Mouse (Mus musculus) spleen, postnatal 36 days (tissue): ENCODE measurements at regions not wholly inside any gene's neighbourhood (a gene's known extent, or its start where the extent isn't known, plus 50 kb on each side); places are given as distances from the start of the nearest gene placed in this dataset.

ENCODE experiments used
- DNase-seq, 2 experiments: peaks; one replicate each; pipeline ENCODE4 v3.0.0; 2022; ENCODE audit warnings: low spot score in 2 of 2, mixed read lengths in 1 of 2

DNA sequence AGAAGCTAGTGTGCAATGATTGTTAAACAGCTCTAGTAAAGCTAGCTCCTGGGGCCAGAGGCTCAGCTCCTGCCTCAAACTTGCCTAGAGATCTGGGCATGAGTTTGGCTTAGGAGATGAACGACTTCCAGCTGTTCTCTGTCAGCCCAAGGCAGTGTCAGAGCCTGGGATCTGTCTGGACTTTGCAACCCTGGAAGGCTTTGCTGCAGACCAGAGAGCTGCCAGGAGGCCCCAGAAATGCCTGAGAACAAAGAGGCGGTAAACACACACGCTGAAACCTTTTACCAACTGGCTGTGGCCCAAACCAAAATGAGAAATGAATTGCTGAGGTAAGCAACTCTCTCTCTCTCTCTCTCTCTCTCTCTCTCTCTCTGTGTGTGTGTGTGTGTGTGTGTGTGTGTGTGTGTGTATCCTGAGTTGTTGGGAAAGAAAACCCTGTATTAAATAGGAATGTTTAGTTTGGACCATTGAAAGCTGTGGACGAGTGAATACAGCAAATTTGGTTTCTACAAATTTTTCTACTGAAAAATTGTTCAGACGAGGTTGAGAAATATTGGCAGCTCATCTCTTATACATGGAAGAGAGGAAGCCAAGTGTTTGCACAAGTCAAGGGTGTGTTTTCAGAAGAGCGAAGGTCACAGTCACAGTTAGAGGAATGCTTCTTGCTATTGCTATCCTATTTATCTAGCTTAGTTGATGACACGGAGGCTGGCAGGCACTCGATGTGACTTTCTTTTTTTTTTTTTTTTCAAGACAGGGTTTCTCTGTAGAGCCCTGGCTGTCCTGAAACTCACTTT, 125.1 kb upstream of the Serp2 start:
- DNase-seq, result no peak

DNA sequence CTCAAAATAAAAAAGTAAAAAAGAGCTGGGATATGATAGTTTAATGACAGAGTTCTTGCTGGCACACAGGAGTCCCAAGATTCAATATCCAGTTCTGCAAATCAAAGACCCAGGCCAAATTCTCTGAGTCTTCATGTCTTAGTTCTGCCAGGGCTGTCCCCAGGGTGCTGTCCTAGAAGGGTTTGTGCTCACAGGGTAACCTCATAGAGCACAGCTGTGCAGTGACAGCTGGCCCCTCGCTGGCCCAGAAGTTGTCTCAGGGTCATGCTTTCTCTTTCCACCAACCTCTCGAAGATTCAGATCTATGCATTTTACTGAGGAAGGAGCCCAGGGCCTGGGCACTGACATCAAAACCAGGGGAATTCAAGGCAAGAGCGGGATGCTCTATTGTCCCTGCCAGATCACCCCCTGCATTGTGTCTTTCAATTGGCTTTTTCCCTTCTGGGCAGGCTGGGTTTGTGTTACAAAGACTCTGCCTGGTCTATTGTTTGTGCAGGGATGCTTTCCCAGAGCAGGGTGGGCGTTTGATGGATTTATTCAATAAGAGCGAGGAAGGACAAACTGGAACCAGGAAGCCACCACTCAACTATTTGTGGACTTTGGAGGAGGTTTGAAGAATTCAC, 121.9 kb upstream of the Serp2 start:
- no peak for DNase-seq

DNA sequence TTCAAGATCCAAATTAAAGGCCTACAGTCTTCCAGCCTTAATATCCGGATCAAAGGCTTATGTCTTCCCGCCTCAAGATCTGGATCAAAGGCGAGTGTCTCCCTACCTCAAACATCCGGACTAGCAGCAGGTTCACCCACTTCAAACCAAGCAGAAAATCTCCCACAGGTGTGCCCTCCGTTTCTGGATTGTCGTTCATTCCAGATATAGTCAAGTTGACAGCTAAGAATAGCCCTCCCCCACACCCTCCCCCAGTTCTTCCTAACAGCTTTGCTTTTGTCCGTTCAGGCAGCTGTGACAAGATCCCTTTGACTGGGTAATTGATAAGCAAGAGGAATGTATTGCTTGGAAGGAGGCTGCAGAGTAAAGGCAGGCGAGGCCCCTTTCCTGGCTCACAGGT, 118.3 kb upstream of the Serp2 start:
- no peak for DNase-seq

DNA sequence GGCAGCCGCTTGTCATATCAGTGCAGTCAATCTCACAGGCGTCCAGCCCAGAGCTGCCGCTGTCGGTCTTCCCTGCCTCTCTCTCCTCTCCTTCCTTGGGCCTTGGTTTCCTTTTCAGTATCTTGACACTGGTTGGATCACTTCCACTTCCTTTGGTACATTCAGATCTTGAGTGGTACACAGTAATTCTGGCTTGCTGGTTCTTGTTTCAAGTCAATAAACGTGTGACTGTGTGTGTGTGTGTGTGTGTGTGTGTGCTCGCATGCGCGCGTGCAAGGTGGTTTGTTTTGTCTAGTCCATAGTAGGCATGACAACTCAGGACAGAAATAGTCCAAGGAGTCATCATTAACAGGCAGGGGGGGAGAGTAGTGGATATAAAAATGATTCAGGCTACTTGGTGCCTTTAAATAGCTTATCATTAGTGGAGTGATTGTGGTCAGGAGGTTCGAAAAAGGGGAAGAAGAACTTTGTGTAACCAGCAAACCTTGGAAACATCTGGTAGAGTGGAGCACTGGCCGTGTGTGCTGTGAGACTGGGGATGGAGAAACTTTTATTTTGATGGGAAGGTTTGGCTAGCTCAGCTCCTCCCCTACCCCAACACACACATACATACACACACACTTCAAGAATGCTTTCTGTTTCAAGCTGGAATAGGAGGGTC, 117.1 kb upstream of the Serp2 start:
- peak; percentile 30 to 31 for DNase-seq

DNA sequence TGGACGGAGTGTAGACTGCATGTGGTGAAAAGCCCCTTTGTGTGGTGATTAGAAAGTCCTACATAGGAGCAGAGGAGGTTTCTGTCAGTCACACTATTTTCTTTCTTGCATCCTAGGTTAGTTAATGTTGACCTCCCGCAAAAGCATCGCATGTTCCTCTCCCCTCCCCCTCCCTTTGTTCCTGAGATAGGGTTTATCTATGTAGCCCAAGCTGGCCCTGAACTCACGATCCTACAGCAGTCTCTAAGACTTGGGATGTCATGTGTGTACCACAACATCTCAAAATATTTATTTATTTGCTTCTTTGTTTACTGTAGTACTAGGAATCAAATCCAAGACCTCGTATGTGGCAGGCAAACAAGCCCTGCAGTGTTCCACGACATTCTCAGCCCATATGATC, 116.2 kb upstream of the Serp2 start:
- no peak for DNase-seq

DNA sequence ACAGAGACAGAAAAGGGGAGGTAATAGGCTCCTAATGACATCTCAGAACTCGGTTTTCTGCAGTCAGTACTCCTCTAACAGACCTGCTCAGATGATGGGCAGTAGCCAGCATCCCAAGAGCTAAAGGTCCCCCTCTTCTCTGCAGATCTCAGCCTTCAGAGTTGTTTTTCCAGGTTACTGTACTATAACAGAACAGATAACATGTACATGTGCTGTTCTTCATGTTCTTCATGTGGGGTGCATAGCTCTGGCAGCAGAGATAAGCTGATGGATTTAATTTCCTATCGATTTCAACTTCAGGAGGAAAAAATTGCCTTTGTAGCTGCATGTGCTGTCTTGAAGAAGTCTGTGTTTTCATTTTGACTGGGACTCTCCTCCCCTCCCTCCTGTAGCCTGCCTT, 115.8 kb upstream of the Serp2 start:
- DNase-seq, result no peak

DNA sequence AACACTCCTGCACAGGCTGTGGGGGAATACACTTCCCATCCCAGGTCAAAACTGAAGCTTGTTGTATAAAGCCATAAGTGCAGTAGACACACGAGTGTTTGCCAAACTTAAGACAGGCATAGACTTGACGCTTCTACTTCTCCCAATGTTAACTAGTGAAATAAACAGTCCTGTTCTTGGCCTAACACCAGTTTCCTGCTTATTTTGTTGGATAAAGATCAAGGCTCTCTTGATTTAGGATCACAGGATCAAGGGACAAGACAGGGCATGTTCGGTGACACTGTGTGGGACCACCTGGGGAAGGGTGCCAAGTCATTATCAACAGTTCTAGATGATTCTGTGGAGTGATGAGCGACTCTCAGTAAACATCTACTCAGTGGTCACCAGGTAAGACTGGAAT, 114.3 kb upstream of the Serp2 start:
- DNase-seq, result no peak

DNA sequence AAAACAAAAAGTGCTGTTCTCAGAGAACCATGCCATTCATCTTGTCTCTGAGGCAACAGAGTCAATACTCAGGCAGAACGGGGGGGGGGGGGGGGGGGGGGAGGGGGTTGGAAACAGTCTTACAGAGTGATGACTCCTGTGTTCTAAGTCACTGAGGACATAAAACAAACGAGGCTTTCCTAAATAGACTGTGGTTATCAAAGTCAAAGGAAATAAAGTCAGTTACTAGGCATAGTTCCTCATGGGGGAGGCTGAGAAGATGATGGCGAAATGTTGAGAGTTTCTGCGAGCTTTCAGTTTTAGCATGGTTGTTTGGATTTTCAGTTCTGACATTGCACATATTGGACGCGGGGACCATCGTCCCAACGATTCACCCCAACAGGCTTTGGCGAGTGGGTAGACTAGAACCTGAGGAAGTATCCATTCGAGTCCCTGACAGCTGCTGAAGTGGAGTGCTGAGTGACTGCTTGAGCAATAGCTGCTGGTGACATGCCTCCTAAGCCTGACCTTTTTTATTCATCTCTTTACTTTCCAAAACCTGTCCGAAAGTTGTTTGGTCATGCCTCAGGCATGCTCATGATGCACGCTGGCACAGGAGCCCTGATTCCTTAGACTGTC, 109.2 kb upstream of the Serp2 start:
- no peak for DNase-seq

DNA sequence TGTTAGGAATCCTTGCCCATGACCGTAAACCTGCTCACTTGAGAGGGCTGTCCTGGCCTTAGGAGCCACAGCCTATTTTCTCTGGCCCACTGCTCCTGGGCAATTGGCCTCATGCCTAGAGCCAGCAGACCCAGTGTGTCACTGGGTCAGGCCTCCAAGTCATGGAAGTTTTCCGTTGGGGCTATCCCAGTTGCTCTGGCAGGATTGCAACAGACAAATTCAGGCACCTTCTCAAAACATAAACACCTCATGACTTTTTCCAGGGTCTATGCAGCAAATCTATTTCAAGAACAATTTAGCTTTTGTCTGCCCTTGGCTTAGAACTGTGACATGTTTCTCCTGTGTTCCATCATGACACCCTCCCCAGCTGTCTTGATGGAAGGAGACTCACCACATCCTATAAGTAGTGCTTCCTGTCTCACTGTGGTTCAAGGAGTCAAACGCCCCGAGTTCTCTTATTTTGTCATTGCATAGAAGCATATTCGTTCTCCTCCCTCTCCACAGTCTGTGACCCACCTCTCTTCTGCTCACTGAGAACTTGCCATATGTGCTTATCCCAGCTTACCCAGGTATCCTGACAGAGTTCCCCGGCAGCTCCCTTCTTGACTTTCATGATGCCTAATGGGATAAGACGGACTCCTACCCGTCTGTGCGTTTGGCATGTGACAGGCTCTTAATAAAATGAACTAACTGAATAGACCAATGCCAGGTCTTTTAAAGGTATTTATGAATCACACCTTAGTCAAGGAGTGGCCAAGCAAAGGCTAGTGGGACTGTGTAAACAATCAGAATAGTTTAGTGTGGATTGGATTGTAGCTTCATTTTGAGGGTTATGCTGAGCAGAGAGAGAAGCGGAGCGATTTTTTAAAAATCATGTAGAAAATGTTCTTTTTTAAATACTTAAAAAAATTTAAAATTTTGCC, 108.2 kb upstream of the Serp2 start:
- DNase-seq, result no peak

DNA sequence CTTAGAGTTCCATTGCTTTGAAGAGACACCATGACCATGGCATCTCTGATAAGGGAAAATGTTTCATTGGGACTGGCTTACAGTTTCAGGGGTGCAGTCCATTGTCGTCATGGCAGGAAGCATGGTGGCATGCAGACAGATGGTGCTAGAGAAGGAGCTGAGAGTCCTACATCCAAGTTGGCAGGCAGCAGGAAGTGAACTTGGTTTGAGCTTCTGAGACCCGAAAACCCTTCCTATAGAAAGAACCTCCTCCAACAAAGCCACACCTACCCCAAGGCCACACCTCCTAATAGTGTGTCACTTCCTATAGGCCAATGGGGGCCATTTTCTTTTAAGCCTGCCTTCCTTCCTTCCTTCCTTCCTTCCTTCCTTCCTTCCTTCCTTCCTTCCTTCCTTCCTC, 107.1 kb upstream of the Serp2 start:
- no peak for DNase-seq

DNA sequence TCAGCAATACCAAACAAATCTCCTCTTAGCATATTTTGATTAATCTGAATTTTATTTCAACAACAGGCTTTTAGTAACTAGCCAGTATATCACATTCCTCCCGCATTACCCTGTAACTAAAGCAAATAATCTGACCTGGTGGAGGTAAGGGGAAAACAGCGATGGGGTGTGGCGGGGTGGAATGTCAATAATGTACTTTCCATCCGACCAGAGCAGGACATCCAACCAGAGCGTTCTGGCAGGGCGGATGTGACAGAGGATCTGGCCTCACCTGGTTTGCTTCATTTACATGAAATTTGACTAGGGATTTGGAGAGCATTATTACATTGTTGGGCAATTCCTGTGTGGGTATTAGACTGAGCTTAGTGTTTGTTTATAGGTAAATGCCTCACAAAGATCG, 106.2 kb upstream of the Serp2 start:
- no peak for DNase-seq

DNA sequence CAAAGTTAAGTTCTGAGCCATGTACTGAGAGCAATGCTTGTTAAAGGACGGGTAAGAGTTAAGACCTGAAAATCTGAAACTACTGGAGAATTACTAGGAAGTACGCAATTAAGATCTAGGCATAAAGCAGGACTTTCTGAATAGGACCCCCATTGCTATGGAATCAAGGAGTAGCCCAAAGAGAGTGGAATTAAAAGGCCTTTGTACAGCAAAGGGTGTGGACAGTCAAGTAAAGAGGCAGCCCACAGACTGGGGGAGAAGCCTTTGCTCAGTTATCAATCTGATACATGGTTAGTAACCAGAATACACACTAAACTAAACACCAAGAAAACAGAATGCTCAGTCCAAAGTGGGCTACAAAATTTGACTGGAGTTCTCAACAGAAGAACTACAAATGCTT, 104.2 kb upstream of the Serp2 start:
- no peak for DNase-seq

DNA sequence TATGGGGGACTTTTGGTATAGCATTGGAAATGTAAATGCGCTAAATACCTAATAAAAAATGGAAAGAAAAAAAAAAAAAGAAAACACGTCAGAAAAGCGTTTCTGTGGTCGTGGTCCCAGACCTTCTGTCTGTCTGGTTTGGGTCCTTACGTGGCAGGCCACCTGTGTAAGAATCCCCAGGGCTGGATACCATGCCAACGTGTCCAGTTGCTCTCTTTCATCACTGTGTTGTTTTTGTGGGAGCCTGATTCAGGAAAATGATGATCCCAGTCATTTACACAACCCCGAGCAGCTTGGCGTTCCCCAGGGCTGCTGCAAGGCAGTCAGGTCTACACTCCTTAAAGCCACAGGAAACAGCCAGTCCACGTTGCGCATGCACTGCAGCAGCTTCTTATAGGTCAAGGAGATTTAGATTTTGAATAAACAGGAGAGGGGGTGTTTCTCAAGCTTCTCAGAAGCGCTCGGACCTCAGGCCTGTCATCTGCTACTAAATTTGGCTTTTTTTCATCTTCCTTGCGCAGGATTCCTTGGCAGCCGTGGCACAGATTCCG, 102.3 kb upstream of the Serp2 start:
- peak in 1 of 2 experiments; percentile 10 for DNase-seq

DNA sequence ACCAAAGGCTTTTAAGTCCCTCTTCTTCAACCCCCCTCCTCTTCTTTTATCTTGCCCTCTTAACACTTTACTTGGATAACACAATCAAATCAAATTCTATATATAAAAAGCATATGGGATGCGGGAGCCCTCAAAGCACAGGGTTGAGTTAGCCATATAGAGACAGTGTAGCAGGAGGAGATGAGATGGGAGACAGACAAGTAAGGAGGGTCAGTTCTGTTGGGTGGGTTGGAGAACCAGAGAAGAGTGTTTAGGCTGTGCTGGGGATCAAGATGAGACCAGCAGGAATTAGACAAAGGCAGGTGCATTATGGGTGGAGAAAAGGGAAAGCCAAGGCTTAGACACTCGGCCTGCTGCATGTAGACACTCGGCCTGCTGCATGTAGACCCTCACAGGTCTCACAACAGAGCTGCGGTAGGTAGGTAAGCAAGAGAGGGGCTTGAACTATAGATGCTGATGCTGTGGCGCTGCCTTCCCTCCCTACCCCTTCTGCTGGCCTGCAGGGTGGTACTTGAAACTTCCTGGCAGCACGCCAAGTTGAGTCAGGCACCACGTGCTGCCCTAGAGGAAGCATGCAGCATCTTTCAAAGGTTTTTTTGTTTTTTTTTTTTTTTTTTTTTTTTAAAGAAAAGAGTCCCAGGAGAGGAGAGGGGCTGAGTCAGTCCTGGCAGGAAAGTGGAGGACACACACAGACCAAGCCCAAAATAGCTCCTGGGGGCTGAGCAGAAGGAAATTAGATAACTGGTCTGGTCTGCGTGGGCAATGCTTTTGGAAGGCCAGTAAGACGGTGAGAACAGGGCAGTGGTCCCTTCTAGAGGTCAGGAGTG, 101.3 kb upstream of the Serp2 start:
- peak; percentile 58 to 60 for DNase-seq

DNA sequence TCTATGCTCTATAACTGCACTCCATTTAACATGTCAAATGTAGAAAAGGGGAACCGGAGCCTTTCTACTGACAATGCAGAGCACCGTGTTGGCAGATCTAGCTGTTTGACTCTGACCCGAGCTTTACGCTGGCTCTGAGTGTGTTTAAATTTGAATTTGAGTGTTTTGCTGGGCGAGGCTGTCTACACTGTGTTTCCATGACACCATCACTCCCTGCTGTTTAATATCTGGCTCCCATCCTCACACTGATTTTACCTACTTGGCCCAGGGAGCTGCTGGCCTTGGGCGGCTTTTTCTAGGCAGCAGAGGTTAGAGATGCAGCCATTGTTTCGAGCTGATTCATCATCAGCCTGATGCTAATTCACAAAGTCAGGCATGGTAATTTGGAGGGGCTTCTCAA, 100.7 kb upstream of the Serp2 start:
- DNase-seq, result no peak

DNA sequence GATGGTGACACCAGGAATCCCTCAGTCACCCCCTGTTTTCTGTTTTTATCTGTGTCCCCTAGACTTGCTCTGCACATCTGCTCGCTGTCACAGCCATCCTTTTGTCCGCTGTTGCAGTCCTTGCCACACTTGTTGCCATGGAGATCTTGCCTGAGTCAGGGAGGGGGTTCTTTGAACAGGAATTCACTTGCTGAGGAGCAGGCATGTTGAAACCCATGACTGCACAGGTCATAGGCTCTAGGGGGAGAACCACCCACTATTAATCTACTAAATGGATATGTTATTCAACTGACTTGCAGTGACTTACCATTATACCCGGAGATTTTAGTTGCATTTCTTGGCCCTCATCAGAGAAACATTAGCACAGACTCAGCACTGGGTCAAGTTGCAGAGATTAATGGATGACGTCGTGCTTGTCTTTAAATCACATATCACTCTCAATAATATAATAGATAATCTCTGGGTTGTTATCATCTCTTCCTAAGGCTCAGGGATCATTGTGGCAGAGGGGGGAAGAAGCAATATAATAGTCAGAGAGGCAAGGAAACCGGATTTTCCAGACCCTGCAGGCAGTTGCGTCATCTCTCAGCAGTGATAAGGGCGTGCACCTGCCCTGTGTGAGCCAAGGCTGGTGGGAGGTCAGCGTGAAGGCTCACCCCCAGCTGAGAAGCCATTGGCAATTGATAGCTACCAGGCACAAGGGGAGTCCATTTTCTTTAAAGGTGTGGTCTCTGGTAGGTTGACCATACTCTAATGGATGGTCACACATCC, 95.9 kb upstream of the Serp2 start:
- DNase-seq, result no peak

DNA sequence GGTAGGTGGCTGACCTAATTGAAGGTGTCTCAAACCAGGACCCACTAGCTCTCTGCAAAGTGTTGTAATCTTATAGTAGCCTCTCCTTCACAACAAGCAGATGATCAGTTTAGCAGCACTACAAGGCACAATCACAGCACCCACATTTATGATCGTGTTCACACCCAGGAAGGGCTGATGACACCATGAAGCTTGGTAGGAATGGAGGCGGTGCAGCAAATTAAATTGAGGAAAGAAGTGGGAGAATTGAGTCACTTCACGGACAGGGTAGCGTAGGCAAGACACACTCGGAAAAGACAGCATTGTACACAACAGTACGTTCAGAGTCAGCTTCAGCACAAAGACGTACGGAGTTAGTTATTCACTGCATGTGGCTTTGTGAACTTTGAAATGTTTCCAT, 94.4 kb upstream of the Serp2 start:
- no peak for DNase-seq

DNA sequence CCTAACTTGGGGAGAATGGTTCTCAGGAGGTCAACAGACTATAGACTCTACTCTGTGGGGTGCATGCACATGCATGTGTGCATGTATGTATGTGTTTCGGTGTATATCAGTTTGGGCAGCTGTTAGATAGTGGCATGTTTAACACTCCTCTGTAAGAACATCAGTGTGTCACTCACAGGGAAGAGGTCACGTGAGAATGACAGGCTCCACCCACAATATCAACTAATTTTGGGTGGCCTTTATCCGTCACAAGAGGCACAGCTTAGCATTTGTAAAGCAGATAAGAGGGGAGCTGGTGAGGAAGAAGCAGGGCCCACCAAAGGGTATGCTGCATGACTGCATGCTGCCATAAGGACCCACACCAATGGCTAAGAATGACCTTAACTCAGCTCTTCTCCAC, 93.2 kb upstream of the Serp2 start:
- no peak for DNase-seq

DNA sequence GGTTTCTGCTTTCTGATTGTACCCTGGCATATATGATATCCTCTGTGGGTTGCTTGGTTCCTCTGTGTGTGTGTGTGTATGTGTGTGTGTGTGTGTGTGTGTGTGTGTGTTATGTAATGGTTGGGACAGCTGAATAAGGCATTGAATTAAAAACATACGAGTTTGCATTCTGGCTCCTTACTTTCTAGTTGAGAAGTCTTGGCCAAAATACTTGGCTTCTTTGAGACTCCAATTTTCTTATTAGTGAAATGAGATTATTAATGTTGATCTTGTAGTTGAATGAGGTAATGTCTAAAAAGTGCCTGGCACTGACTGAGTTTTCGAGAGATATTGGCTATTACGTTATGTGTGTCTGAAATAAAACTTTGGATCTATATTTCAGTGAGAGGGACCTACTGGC, 88.0 kb upstream of the Serp2 start:
- DNase-seq, result no peak
